Mouse (Mus musculus): ENCODE data around the gene Grid1.

DNA sequence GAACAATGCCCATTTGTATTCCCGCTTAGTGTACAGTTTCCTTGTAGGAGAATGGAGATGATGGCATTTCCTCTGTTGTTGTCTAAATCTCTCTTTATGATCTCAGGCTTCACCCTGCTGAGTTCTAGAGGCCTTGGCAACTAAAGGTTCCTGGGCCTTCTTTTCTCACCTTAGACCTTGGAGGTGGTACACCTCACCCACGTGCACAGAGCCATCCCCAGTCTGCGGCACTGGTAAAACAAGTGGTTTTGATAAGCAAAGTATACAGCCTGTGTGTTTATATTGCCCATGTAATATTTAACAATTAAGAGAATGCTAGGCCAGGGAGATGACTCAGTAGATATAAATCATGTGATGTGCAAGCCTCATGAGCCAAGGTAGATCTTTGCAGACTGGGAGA is 718.9 kb downstream of the Grid1 start:
- no peak for TF ChIP-seq POU5F1 (IDR thresholded peaks at IDR 0.05; ENCODE audit: borderline replicate concordance, low read length)
- TF ChIP-seq CTCF (conservative IDR thresholded peaks at IDR 0.05; ENCODE audit: low read length), result no peak

Measured in E14TG2a.4 (cell line).